Mouse (Mus musculus) liver, embryonic 12.5 days (tissue): ENCODE measurements at regions not wholly inside any gene's neighbourhood (a gene's known extent, or its start where the extent isn't known, plus 50 kb on each side); places are given as distances from the start of the nearest gene placed in this dataset.

Experiments used
- ATAC-seq: fragments of 200-750 bp; cut with Nextera tagmentation; 2 replicates; pipeline ENCODE4 v1.8.0; 2017; ENCODE audit warnings: moderate number of reproducible peaks, mild to moderate bottlenecking, moderate library complexity
- H3K27ac ChIP-seq: fragments of 300-500 bp; sonication (generic); 2 replicates; pipeline ENCODE4 v1.5.1; 2016; ENCODE audit warnings: mild to moderate bottlenecking
- H3K27me3 ChIP-seq: fragments of 300-500 bp; sonication (generic); replicated peaks from 2 replicates; pipeline ENCODE4 v1.6.1; 2016; ENCODE audit warnings: mild to moderate bottlenecking, moderate library complexity
- H3K36me3 ChIP-seq: fragments of 300-500 bp; sonication (generic); 2 replicates; pipeline ENCODE4 v1.6.1; 2016; ENCODE audit warnings: mild to moderate bottlenecking, moderate library complexity
- H3K4me1 ChIP-seq: fragments of 300-500 bp; sonication (generic); 2 replicates; pipeline ENCODE4 v1.6.1; 2016
- H3K4me2 ChIP-seq: fragments of 300-500 bp; sonication (generic); 2 replicates; pipeline ENCODE4 v1.6.1; 2016; ENCODE audit warnings: mild to moderate bottlenecking, moderate library complexity
- H3K4me3 ChIP-seq: fragments of 300-500 bp; sonication (generic); 2 replicates; pipeline ENCODE4 v1.5.1; 2016; ENCODE audit warnings: mild to moderate bottlenecking, moderate library complexity
- H3K9ac ChIP-seq: fragments of 300-500 bp; sonication (generic); 2 replicates; pipeline ENCODE4 v1.6.1; 2016; ENCODE audit warnings: mild to moderate bottlenecking, moderate library complexity
- H3K9me3 ChIP-seq: fragments of 300-500 bp; sonication (generic); replicated peaks from 2 replicates; pipeline ENCODE4 v1.6.1; 2016; ENCODE audit warnings: mild to moderate bottlenecking, moderate library complexity
- WGBS: fragments of 180-500 bp; shearing (Covaris S2); methylation state at CpG from one replicate; pipeline ENCODE4 v1.1.7; 2016; ENCODE audit not compliant: insufficient replicate concordance; 5-methylcytosine and 5-hydroxymethylcytosine counted together

DNA sequence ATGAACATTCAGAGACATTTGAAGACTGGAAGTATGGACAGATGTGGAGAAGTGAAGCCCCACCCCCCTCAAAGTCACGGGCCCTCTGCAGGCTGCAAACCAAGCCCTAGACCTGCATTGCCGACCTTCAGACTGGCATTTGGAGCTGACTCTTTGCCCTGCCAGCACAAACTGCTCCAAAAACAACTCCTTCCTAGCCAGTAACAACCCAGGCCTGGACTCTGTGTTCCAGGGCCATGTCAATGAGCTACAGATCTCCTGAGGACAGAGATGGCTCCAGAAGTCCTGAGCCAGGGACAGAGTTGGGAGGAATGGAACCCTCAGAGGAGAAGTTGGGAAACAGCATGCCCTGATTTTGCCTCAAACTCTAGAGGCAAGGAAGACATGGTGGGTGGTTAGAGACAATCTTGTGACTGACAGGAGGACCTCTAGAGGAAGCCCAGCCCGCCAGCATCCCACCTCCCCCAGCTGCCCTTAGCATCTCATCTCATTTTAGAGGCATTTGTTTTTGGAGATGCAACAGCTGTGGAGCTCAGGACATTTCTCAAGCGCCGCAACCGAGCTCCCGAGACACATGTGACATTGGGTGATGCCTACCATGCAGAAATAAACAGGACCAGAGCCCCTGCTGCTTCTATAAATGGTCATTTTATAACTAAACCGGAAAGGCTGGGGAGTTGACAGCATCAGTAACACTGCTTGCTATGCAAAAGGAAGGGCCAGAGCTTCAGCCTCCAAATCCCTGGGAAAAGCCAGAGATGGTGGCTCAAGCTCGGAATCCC is 56.2 kb upstream of the Tbx5 start:
- Histone ChIP-seq H3K9me3 (no peaks in the 10 kb centered on the region), H3K9ac (no peak overlapping the region), H3K27ac (no peak overlapping the region), H3K36me3 (no peaks in the 10 kb centered on the region), H3K4me3 (no peak overlapping the region), H3K4me2 (no peak overlapping the region), H3K27me3 (peaks cover 23% of the 10 kb centered on the region), H3K4me1 (no peaks in the 10 kb centered on the region)
- WGBS = 52% methylated on average over 9 of the region's 9 CpGs
- ATAC-seq = no peak

DNA sequence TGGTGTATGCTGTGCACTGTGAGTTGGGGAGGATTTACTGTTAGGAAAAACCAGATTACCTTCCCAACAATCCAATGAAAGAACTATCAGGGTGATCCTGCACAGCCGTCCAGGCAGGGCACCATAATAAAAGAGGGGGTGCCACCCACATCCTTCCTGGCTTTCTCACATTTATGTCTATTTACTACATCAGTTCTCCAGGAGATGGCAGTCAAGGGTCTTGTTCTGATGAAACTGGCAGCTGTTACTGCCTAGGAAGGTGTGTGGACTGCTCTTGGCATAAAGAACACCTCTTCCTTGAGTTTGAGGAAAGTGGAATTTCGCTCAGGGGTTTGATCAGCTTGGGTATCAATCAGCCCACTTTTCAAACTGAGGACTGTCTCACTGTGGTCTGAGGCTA is 54.6 kb upstream of the Tbx5 start:
- H3K4me3 ChIP-seq = no peak overlapping the region
- H3K27ac ChIP-seq = no peak overlapping the region
- WGBS = 10% methylated on average over 2 of the region's 2 CpGs
- no peak overlapping the region for H3K4me2 ChIP-seq
- peaks cover 23% of the 10 kb centered on the region for H3K27me3 ChIP-seq
- H3K9me3 ChIP-seq = no peaks in the 10 kb centered on the region
- H3K9ac ChIP-seq = no peak overlapping the region
- H3K36me3 ChIP-seq = no peaks in the 10 kb centered on the region
- no peaks in the 10 kb centered on the region for H3K4me1 ChIP-seq
- no peak for ATAC-seq

DNA sequence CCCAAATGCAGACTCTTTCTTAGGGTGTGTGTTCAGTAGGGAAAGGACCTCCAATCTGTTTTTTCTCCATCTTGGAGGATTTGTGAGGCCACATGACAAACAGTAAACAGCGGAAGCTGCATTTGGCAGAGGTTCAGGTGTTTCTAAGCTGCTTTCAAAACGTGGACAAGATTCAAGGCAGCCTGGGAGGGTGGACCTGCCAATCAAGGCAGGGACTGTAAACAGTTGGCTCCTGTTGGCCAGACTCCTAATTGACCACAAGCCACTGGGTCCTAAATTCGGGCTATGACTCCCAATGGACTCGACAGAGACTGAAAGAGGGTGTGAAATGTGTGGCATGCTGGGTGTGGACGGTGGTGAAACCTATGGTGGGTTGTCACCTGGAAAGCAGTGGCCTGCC is 51.1 kb upstream of the Tbx5 start:
- no peak overlapping the region for H3K9ac ChIP-seq
- no peaks in the 10 kb centered on the region for H3K4me1 ChIP-seq
- H3K27me3 ChIP-seq = peaks cover 32% of the 10 kb centered on the region
- no peak for ATAC-seq
- H3K4me3 ChIP-seq = no peak overlapping the region
- H3K27ac ChIP-seq = no peak overlapping the region
- 37% methylated on average over 5 of the region's 5 CpGs for WGBS
- H3K4me2 ChIP-seq = no peak overlapping the region
- no peaks in the 10 kb centered on the region for H3K36me3 ChIP-seq
- peaks cover 8% of the 10 kb centered on the region; the same call in 1 of the 2 replicates for H3K9me3 ChIP-seq
